Mouse (Mus musculus) kidney, postnatal 0 days (tissue): ENCODE data around the gene Csnk1g2. TPM values are rescaled to one million over a fixed set of nuclear protein-coding genes. Genes with fewer than 3 reads are reported as not detected.
A peak's percentile ranks its signal among the peaks of the same experiment; 100 is the strongest.

Experiments
- ATAC-seq: fragments of 200-750 bp; cut with Nextera tagmentation; replicated peaks from 2 replicates; pipeline ENCODE4 v1.8.0; 2017; ENCODE audit warnings: low read depth, moderate number of reproducible peaks, moderate TSS enrichment, moderate library complexity; ENCODE audit not compliant: low FRiP score
- DNase-seq: peaks from one replicate; pipeline ENCODE4 v3.0.0-alpha.2; 2016; ENCODE audit warnings: low spot score
- H3K27ac ChIP-seq: fragments of 300-500 bp; sonication (generic); 2 replicates; pipeline ENCODE4 v1.5.1; 2014; ENCODE audit warnings: mild to moderate bottlenecking
- H3K27me3 ChIP-seq: fragments of 300-500 bp; sonication (generic); 2 replicates; pipeline ENCODE4 v1.6.1; 2014; ENCODE audit warnings: low read length, mixed read lengths; ENCODE audit not compliant: insufficient read depth
- H3K36me3 ChIP-seq: fragments of 300-500 bp; sonication (generic); 2 replicates; pipeline ENCODE4 v1.6.1; 2014; ENCODE audit warnings: low read length, mixed read lengths; ENCODE audit not compliant: insufficient read depth
- H3K4me1 ChIP-seq: fragments of 300-500 bp; sonication (generic); replicated peaks from 2 replicates; pipeline ENCODE4 v1.6.1; 2014; ENCODE audit warnings: antibody characterized with exemption, low read length, mixed read lengths; ENCODE audit not compliant: insufficient read depth
- H3K4me2 ChIP-seq: fragments of 300-500 bp; sonication (generic); 2 replicates; pipeline ENCODE4 v1.6.1; 2014; ENCODE audit warnings: mild to moderate bottlenecking, low read length, moderate library complexity, mixed read lengths
- H3K4me3 ChIP-seq: fragments of 300-500 bp; sonication (generic); replicated peaks from 2 replicates; pipeline ENCODE4 v1.5.1; 2014; ENCODE audit warnings: low read depth, low read length
- H3K9ac ChIP-seq: fragments of 300-500 bp; sonication (generic); 2 replicates; pipeline ENCODE4 v1.6.1; 2014; ENCODE audit warnings: low read depth, low read length
- H3K9me3 ChIP-seq: fragments of 300-500 bp; sonication (generic); replicated peaks from 2 replicates; pipeline ENCODE4 v1.6.1; 2016; ENCODE audit warnings: low read length, inconsistent platforms, mixed read lengths
- CTCF ChIP-seq: IDR thresholded peaks from 2 replicates; pipeline ENCODE4 v1.5.1; 2016; ENCODE audit warnings: antibody characterized with exemption, low read depth, mild to moderate bottlenecking, moderate library complexity
- WGBS: fragments of 180-500 bp; shearing (Covaris S2); extraction: QIAGEN DNeasy Blood & Tissue Kit; methylation state at CpG from one replicate; pipeline ENCODE4 v1.1.7; 2014; 5-methylcytosine and 5-hydroxymethylcytosine counted together
- polyA plus RNA-seq: library from polyadenylated mRNA; unstranded; fragments of >200 nt; fragmentation: Nextera tagmentation; extraction: Ambion mirVana; gene quantifications from 2 replicates; pipeline ENCODE4 v1.2.1, GENCODE M21; 2015

The Csnk1g2 gene
- polyA plus RNA-seq, 1 experiment from 2014 or later, result 137 TPM

DNA sequence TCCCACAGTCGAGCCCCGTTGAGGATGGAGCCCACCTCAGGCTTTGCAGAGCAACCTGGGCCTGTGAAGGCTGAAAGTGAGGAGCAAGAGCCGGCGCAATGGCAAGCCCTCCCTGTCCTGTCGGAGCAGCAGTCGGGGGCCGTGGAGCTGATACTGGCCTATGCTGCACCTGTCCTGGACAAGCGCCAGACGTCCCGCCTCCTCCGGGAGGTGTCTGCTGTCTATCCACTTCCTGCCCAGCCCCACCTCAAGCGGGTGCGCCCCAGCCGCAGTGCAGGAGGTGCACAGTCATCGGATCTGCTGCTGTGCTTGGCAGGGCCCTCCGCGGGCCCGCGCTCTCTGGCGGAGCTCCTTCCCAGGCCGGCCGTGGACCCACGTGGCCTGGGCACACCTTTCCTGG lies 16.3 kb upstream of the Csnk1g2 start:
- WGBS, result 89% methylated on average over 22 of the region's 23 CpGs

DNA sequence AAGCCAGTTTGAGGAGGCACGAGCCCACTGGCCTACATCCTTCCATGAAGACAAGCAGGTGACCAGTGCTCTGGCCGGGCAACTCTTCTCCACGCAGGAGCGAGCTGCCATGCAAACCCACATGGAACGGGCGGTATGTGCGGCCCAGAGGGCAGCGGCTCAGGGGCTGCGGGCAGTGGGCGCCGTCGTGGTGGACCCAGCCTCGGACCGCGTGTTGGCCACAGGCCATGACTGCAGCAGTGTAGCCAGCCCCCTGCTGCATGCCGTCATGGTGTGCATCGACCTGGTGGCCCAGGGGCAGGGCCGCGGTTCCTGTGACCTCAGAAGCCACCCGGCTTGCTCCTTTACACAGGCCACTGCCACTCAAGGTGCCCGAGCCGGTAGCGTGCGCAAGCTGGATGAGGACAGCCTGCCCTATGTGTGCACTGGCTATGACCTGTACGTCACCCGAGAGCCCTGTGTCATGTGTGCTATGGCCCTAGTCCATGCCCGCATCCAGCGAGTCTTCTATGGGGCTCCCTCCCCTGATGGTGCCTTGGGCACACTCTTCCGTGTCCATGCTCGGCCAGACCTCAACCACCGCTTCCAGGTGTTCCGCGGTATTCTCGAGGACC lies 15.8 kb upstream of the Csnk1g2 start:
- WGBS, result 91% methylated on average over 34 of the region's 34 CpGs
- DNase-seq, result no peak
- no peak for ATAC-seq
- Histone ChIP-seq H3K4me1 (peaks cover 9% of the 10 kb centered on the region; the same call in 1 of the 2 replicates), H3K9ac (no peak overlapping the region), H3K27ac (no peak overlapping the region), H3K4me2 (no peak overlapping the region), H3K9me3 (no peaks in the 10 kb centered on the region), H3K36me3 (peaks cover 30% of the 10 kb centered on the region), H3K4me3 (no peak overlapping the region), H3K27me3 (no peaks in the 10 kb centered on the region)
- TF ChIP-seq CTCF, result no peak

More for the DNA sequence above, 16.3 kb upstream of the Csnk1g2 start:
- Histone ChIP-seq H3K9me3 (no peaks in the 10 kb centered on the region), H3K27me3 (no peaks in the 10 kb centered on the region), H3K4me3 (no peak overlapping the region), H3K4me1 (peaks cover 9% of the 10 kb centered on the region; the same call in 1 of the 2 replicates), H3K4me2 (no peak overlapping the region), H3K36me3 (peaks cover 30% of the 10 kb centered on the region), H3K9ac (no peak overlapping the region), H3K27ac (no peak overlapping the region)
- DNase-seq (no peak), ATAC-seq (no peak)
- no peak for TF ChIP-seq CTCF

DNA sequence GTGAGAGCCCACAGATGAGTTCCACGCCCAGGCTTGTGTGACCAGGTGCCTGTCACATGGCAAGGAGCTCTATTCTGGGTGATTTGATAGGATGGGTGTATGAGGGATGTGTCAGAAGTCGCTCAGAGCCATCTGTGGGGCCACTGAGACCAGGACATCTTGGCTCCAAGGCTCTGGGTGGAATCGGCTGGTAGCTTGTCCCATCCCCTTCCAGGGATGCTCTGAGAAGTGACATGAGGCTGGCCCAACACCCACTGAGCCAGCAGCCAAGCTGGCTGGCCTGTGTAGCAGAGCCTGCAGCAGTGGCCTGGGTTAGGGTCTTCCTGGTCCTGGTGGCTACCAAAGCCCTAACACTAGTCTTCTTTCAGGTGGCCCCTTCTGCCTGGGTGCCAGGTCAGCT lies 14.2 kb upstream of the Csnk1g2 start:
- WGBS, result 93% methylated on average over 3 of the region's 3 CpGs
- DNase-seq (no peak), ATAC-seq (no peak)
- no peaks in the 10 kb centered on the region for H3K9me3 ChIP-seq
- H3K27me3 ChIP-seq, result no peaks in the 10 kb centered on the region
- H3K36me3 ChIP-seq, result peaks cover 41% of the 10 kb centered on the region
- H3K4me1 ChIP-seq, result peaks cover 8% of the 10 kb centered on the region; the same call in 1 of the 2 replicates
- H3K9ac ChIP-seq, result no peak overlapping the region
- H3K4me3 ChIP-seq, result no peak overlapping the region
- H3K4me2 ChIP-seq, result no peak overlapping the region
- no peak overlapping the region for H3K27ac ChIP-seq
- no peak for TF ChIP-seq CTCF

DNA sequence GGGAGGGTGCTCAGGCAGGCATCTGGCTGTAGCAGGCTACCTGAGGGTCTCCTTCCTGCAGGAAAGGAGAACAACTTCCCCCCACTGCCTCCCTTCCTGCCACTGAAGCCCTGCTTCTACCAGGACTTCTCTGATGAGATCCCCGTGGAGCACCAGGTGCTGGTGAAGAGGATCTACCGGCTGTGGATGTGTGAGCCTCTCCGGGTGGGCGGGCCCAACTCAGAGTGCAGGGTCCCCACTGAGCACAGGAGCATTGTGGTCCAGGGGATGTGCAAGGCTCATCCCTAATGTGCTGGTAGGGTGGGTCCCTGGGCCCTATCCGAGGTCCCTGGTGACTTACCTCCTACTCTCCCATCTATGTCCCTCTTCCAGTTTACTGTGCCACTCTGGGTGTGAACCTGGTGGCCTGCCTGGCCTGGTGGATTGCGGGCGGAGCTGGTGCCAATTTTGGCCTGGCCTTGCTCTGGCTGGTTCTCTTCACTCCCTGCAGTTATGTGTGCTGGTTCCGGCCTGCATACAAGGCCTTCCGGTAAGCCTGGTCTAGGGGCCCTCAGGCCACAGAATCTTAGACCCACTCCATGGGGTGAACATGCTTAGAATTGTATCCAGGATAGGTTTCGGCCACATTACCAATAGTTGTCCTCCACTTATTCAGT lies 13.2 kb upstream of the Csnk1g2 start:
- TF ChIP-seq CTCF, result no peak
- no peak overlapping the region for H3K9ac ChIP-seq
- H3K4me3 ChIP-seq, result no peak overlapping the region
- H3K36me3 ChIP-seq, result peaks cover 47% of the 10 kb centered on the region
- DNase-seq, result no peak
- H3K9me3 ChIP-seq, result no peaks in the 10 kb centered on the region
- no peaks in the 10 kb centered on the region for H3K27me3 ChIP-seq
- ATAC-seq, result no peak
- no peaks in the 10 kb centered on the region for H3K4me1 ChIP-seq
- H3K4me2 ChIP-seq, result no peak overlapping the region
- WGBS, result 90% methylated on average over 10 of the region's 10 CpGs
- no peak overlapping the region for H3K27ac ChIP-seq

DNA sequence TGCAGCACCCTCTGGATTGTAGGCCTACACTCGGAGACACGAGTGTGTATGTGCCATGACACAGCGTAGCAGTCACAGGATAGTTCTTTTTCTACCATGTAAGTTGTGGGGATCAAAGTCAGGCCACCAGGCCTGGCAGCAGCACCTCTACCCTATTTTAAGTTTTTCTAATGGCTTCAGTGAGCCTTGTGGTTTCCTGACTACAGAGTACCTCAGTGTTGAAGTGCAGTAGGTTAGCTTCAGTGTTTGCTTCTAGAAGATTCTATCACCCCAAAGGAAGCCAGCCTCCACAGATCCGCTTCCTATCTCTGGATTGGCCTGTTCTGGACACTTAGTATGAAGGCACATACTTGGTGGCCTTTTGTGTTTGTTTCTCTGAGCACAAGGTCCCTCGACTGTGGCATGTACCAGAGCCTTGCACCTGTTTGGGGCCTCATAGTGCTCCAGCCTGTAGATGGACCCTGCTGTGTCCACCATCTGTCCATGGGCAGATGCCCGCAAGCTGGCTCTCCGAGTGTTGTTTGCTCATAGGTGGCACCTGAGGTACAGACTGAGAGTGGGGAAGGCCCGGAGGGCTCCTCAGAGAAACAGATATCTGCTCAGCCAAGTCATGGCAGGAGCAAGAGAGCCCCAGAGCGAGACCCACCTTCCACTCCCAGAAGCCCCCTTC lies 12.4 kb upstream of the Csnk1g2 start:
- no peak for DNase-seq
- TF ChIP-seq CTCF, result no peak
- no peak for ATAC-seq
- Histone ChIP-seq H3K36me3 (peaks cover 51% of the 10 kb centered on the region), H3K4me2 (no peak overlapping the region), H3K27ac (no peak overlapping the region), H3K9me3 (no peaks in the 10 kb centered on the region), H3K27me3 (no peaks in the 10 kb centered on the region), H3K9ac (no peak overlapping the region), H3K4me3 (no peak overlapping the region), H3K4me1 (no peaks in the 10 kb centered on the region)
- WGBS, result 92% methylated on average over 9 of the region's 9 CpGs

DNA sequence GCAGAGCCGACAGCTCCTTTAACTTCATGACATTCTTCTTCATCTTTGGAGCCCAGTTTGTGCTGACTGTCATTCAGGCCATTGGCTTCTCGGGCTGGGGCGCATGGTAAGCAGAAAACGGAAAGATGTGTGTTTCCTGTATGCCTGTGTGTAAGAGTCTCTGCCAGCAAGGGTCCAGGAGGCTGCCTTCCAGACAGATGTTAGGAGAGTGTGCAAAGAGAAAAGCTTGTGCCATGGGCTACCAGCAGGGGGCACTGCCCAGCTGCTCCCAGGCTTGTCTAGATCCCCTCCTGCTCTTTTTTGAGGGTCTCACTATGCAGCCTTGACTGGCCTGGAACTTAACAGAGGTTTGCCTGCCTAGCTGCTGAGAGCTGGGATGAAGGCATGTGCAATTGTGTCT lies 11.6 kb upstream of the Csnk1g2 start:
- H3K27me3 ChIP-seq, result no peaks in the 10 kb centered on the region
- peaks cover 58% of the 10 kb centered on the region for H3K36me3 ChIP-seq
- H3K27ac ChIP-seq, result no peak overlapping the region
- no peak overlapping the region for H3K4me2 ChIP-seq
- H3K4me1 ChIP-seq, result no peaks in the 10 kb centered on the region
- TF ChIP-seq CTCF, result peak; percentile 81
- DNase-seq (peak; percentile 69), ATAC-seq (no peak)
- 72% methylated on average over 4 of the region's 4 CpGs for WGBS
- no peaks in the 10 kb centered on the region for H3K9me3 ChIP-seq
- H3K9ac ChIP-seq, result no peak overlapping the region
- no peak overlapping the region for H3K4me3 ChIP-seq
